Mouse (Mus musculus): ENCODE results near the gene Trrap. TPM values are rescaled to one million over a fixed set of nuclear protein-coding genes. Genes with fewer than 3 reads are reported as not detected.

Trrap gene
- polyA plus RNA-seq, 1 experiment from 2014 or later, result 57.6 TPM

- no peak overlapping the region for H3K4me3 ChIP-seq (replicated peaks; ENCODE audit: low read length)
- no peaks in the 10 kb centered on the region for H3K4me1 ChIP-seq (ENCODE audit: control insufficient read depth, insufficient read depth, low read length)
- 85% methylated on average over 8 of the region's 8 CpGs for WGBS
- H3K27ac ChIP-seq (ENCODE audit: low read length), result no peak overlapping the region
- H3K9ac ChIP-seq (ENCODE audit: low read length), result no peak overlapping the region
- H3K4me2 ChIP-seq (ENCODE audit: low read depth, low read length), result no peak overlapping the region
- H3K9me3 ChIP-seq (replicated peaks; ENCODE audit: control insufficient read depth, low read length), result no peaks in the 10 kb centered on the region
- H3K36me3 ChIP-seq (ENCODE audit: control insufficient read depth, insufficient read depth, low read length), result peaks cover 38% of the 10 kb centered on the region
- no peak for ATAC-seq (ENCODE audit: insufficient read depth, low FRiP score)
- H3K27me3 ChIP-seq (ENCODE audit: control insufficient read depth, insufficient read depth, low read length), result no peaks in the 10 kb centered on the region
These were observed 35.5 kb downstream of the Trrap start for GRCm38 (mm10) chr5:144803066-144803465.

GRCm38 (mm10) chr5:144804181-144804580 is 36.6 kb downstream of the Trrap start:
- Histone ChIP-seq H3K4me3 (replicated peaks; ENCODE audit: low read length) (no peak overlapping the region), H3K4me1 (ENCODE audit: control insufficient read depth, insufficient read depth, low read length) (no peaks in the 10 kb centered on the region), H3K9ac (ENCODE audit: low read length) (no peak overlapping the region), H3K27me3 (ENCODE audit: control insufficient read depth, insufficient read depth, low read length) (no peaks in the 10 kb centered on the region), H3K36me3 (ENCODE audit: control insufficient read depth, insufficient read depth, low read length) (peaks cover 36% of the 10 kb centered on the region), H3K4me2 (ENCODE audit: low read depth, low read length) (no peak overlapping the region), H3K27ac (ENCODE audit: low read length) (no peak overlapping the region), H3K9me3 (replicated peaks; ENCODE audit: control insufficient read depth, low read length) (no peaks in the 10 kb centered on the region)
- no peak for ATAC-seq (ENCODE audit: insufficient read depth, low FRiP score)
- WGBS, result 83% methylated on average over 7 of the region's 7 CpGs

- no peak overlapping the region for H3K4me2 ChIP-seq (ENCODE audit: low read depth, low read length)
- H3K9me3 ChIP-seq (replicated peaks; ENCODE audit: control insufficient read depth, low read length), result no peaks in the 10 kb centered on the region
- H3K9ac ChIP-seq (ENCODE audit: low read length), result no peak overlapping the region
- no peak for ATAC-seq (ENCODE audit: insufficient read depth, low FRiP score)
- H3K27me3 ChIP-seq (ENCODE audit: control insufficient read depth, insufficient read depth, low read length), result no peaks in the 10 kb centered on the region
- H3K4me3 ChIP-seq (replicated peaks; ENCODE audit: low read length), result no peak overlapping the region
- peaks cover 33% of the 10 kb centered on the region for H3K36me3 ChIP-seq (ENCODE audit: control insufficient read depth, insufficient read depth, low read length)
- H3K27ac ChIP-seq (ENCODE audit: low read length), result no peak overlapping the region
- no peaks in the 10 kb centered on the region for H3K4me1 ChIP-seq (ENCODE audit: control insufficient read depth, insufficient read depth, low read length)
- 96% methylated on average over 10 of the region's 10 CpGs for WGBS
These were observed 39.4 kb downstream of the Trrap start for GRCm38 (mm10) chr5:144806931-144807330.

- Histone ChIP-seq H3K9ac (ENCODE audit: low read length) (no peak overlapping the region), H3K36me3 (ENCODE audit: control insufficient read depth, insufficient read depth, low read length) (peaks cover 55% of the 10 kb centered on the region), H3K9me3 (replicated peaks; ENCODE audit: control insufficient read depth, low read length) (no peaks in the 10 kb centered on the region), H3K27ac (ENCODE audit: low read length) (no peak overlapping the region), H3K4me2 (ENCODE audit: low read depth, low read length) (no peak overlapping the region), H3K4me1 (ENCODE audit: control insufficient read depth, insufficient read depth, low read length) (no peaks in the 10 kb centered on the region), H3K27me3 (ENCODE audit: control insufficient read depth, insufficient read depth, low read length) (no peaks in the 10 kb centered on the region), H3K4me3 (replicated peaks; ENCODE audit: low read length) (no peak overlapping the region)
- no peak for ATAC-seq (ENCODE audit: insufficient read depth, low FRiP score)
- 92% methylated on average over 20 of the region's 20 CpGs for WGBS
These were observed 61.0 kb downstream of the Trrap start for GRCm38 (mm10) chr5:144828365-144829102.

- H3K27ac ChIP-seq (ENCODE audit: low read length), result no peak overlapping the region
- H3K4me3 ChIP-seq (replicated peaks; ENCODE audit: low read length), result no peak overlapping the region
- H3K27me3 ChIP-seq (ENCODE audit: control insufficient read depth, insufficient read depth, low read length), result no peaks in the 10 kb centered on the region
- no peak overlapping the region for H3K4me2 ChIP-seq (ENCODE audit: low read depth, low read length)
- 77% methylated on average over 4 of the region's 4 CpGs for WGBS
- no peak overlapping the region for H3K9ac ChIP-seq (ENCODE audit: low read length)
- peaks cover 58% of the 10 kb centered on the region for H3K36me3 ChIP-seq (ENCODE audit: control insufficient read depth, insufficient read depth, low read length)
- ATAC-seq (ENCODE audit: insufficient read depth, low FRiP score), result 0 out of 2 replicates have a peak, but pooled peaks have one; percentile 15
- no peaks in the 10 kb centered on the region for H3K9me3 ChIP-seq (replicated peaks; ENCODE audit: control insufficient read depth, low read length)
- no peaks in the 10 kb centered on the region for H3K4me1 ChIP-seq (ENCODE audit: control insufficient read depth, insufficient read depth, low read length)
These were observed 62.1 kb downstream of the Trrap start for GRCm38 (mm10) chr5:144829631-144830030.

- H3K9ac ChIP-seq (ENCODE audit: low read length), result no peak overlapping the region
- H3K27ac ChIP-seq (ENCODE audit: low read length), result peak overlapping the region; percentile 8; the same call in 1 of the 2 replicates
- H3K9me3 ChIP-seq (replicated peaks; ENCODE audit: control insufficient read depth, low read length), result no peaks in the 10 kb centered on the region
- H3K27me3 ChIP-seq (ENCODE audit: control insufficient read depth, insufficient read depth, low read length), result no peaks in the 10 kb centered on the region
- no peaks in the 10 kb centered on the region for H3K4me1 ChIP-seq (ENCODE audit: control insufficient read depth, insufficient read depth, low read length)
- no peak for ATAC-seq (ENCODE audit: insufficient read depth, low FRiP score)
- no peak overlapping the region for H3K4me3 ChIP-seq (replicated peaks; ENCODE audit: low read length)
- H3K36me3 ChIP-seq (ENCODE audit: control insufficient read depth, insufficient read depth, low read length), result peaks cover 55% of the 10 kb centered on the region
- no peak overlapping the region for H3K4me2 ChIP-seq (ENCODE audit: low read depth, low read length)
- 84% methylated on average over 9 of the region's 9 CpGs for WGBS
These were observed 64.4 kb downstream of the Trrap start for GRCm38 (mm10) chr5:144831840-144832469.

GRCm38 (mm10) chr5:144836100-144836499 is 68.6 kb downstream of the Trrap start:
- Histone ChIP-seq H3K4me1 (ENCODE audit: control insufficient read depth, insufficient read depth, low read length) (no peaks in the 10 kb centered on the region), H3K9me3 (replicated peaks; ENCODE audit: control insufficient read depth, low read length) (no peaks in the 10 kb centered on the region), H3K9ac (ENCODE audit: low read length) (no peak overlapping the region), H3K27me3 (ENCODE audit: control insufficient read depth, insufficient read depth, low read length) (no peaks in the 10 kb centered on the region), H3K4me2 (ENCODE audit: low read depth, low read length) (no peak overlapping the region), H3K4me3 (replicated peaks; ENCODE audit: low read length) (no peak overlapping the region), H3K36me3 (ENCODE audit: control insufficient read depth, insufficient read depth, low read length) (peaks cover 34% of the 10 kb centered on the region), H3K27ac (ENCODE audit: low read length) (no peak overlapping the region)
- no peak for ATAC-seq (ENCODE audit: insufficient read depth, low FRiP score)
- 91% methylated on average over 3 of the region's 3 CpGs for WGBS

- WGBS, result 96% methylated on average over 20 of the region's 20 CpGs
- Histone ChIP-seq H3K4me2 (ENCODE audit: low read depth, low read length) (no peak overlapping the region), H3K9me3 (replicated peaks; ENCODE audit: control insufficient read depth, low read length) (no peaks in the 10 kb centered on the region), H3K4me3 (replicated peaks; ENCODE audit: low read length) (no peak overlapping the region), H3K36me3 (ENCODE audit: control insufficient read depth, insufficient read depth, low read length) (peaks cover 63% of the 10 kb centered on the region), H3K27ac (ENCODE audit: low read length) (no peak overlapping the region), H3K9ac (ENCODE audit: low read length) (no peak overlapping the region), H3K4me1 (ENCODE audit: control insufficient read depth, insufficient read depth, low read length) (no peaks in the 10 kb centered on the region), H3K27me3 (ENCODE audit: control insufficient read depth, insufficient read depth, low read length) (no peaks in the 10 kb centered on the region)
- no peak for ATAC-seq (ENCODE audit: insufficient read depth, low FRiP score)
These were observed 77.8 kb downstream of the Trrap start for GRCm38 (mm10) chr5:144845352-144845751.

GRCm38 (mm10) chr5:144848735-144849134 is 81.2 kb downstream of the Trrap start:
- Histone ChIP-seq H3K4me1 (ENCODE audit: control insufficient read depth, insufficient read depth, low read length) (no peaks in the 10 kb centered on the region), H3K9me3 (replicated peaks; ENCODE audit: control insufficient read depth, low read length) (no peaks in the 10 kb centered on the region), H3K27me3 (ENCODE audit: control insufficient read depth, insufficient read depth, low read length) (no peaks in the 10 kb centered on the region), H3K4me3 (replicated peaks; ENCODE audit: low read length) (no peak overlapping the region), H3K9ac (ENCODE audit: low read length) (no peak overlapping the region), H3K36me3 (ENCODE audit: control insufficient read depth, insufficient read depth, low read length) (peaks cover 68% of the 10 kb centered on the region), H3K4me2 (ENCODE audit: low read depth, low read length) (no peak overlapping the region), H3K27ac (ENCODE audit: low read length) (no peak overlapping the region)
- 74% methylated on average over 5 of the region's 5 CpGs for WGBS
- no peak for ATAC-seq (ENCODE audit: insufficient read depth, low FRiP score)
